Mouse (Mus musculus) forebrain, embryonic 13.5 days (tissue): ENCODE data around the gene Smcr8. TPM values are rescaled to one million over a fixed set of nuclear protein-coding genes. Genes with fewer than 3 reads are reported as not detected.
A peak's percentile ranks its signal among the peaks of the same experiment; 100 is the strongest.

ENCODE experiments used
- ATAC-seq: fragments of 200-750 bp; cut with Nextera tagmentation; 2 replicates; pipeline ENCODE4 v1.8.0; 2017
- H3K27ac ChIP-seq: fragments of 300-500 bp; sonication (generic); 2 replicates; pipeline ENCODE4 v1.5.1; 2015; ENCODE audit warnings: inconsistent platforms, mild to moderate bottlenecking, moderate library complexity
- H3K27me3 ChIP-seq: fragments of 300-500 bp; sonication (generic); 2 replicates; pipeline ENCODE4 v1.6.1; 2015; ENCODE audit warnings: mild to moderate bottlenecking, inconsistent platforms
- H3K36me3 ChIP-seq: fragments of 300-500 bp; sonication (generic); 2 replicates; pipeline ENCODE4 v1.6.1; 2015; ENCODE audit warnings: mild to moderate bottlenecking, inconsistent platforms; ENCODE audit not compliant: poor library complexity, severe bottlenecking
- H3K4me1 ChIP-seq: fragments of 300-500 bp; sonication (generic); 2 replicates; pipeline ENCODE4 v1.6.1; 2015; ENCODE audit warnings: inconsistent platforms
- H3K4me2 ChIP-seq: fragments of 300-500 bp; sonication (generic); 2 replicates; pipeline ENCODE4 v1.6.1; 2015; ENCODE audit warnings: inconsistent platforms, mild to moderate bottlenecking, moderate library complexity
- H3K4me3 ChIP-seq: fragments of 300-500 bp; sonication (generic); 2 replicates; pipeline ENCODE4 v1.5.1; 2015; ENCODE audit warnings: mild to moderate bottlenecking, inconsistent platforms
- H3K9ac ChIP-seq: fragments of 300-500 bp; sonication (generic); 2 replicates; pipeline ENCODE4 v1.6.1; 2015; ENCODE audit warnings: mild to moderate bottlenecking, inconsistent platforms
- H3K9me3 ChIP-seq: fragments of 300-500 bp; sonication (generic); replicated peaks from 2 replicates; pipeline ENCODE4 v1.6.1; 2016; ENCODE audit warnings: inconsistent platforms
- WGBS: fragments of 180-500 bp; shearing (Covaris S2); methylation state at CpG from one replicate; pipeline ENCODE4 v1.1.7; 2015; 5-methylcytosine and 5-hydroxymethylcytosine counted together
- polyA plus RNA-seq: library from polyadenylated mRNA; unstranded; fragments of >200 nt; fragmentation: Nextera tagmentation; extraction: Ambion mirVana; gene quantifications from 2 replicates; pipeline ENCODE4 v1.2.1, GENCODE M21; 2015

The Smcr8 gene
- 5.6 and 6.5 TPM in 2 replicates for polyA plus RNA-seq

- Histone ChIP-seq H3K9ac (peak within 1 kb of the TSS; percentile 80), H3K4me2 (peak within 1 kb of the TSS; percentile 86), H3K27ac (peak within 1 kb of the TSS; percentile 70), H3K4me3 (peak within 1 kb of the TSS; percentile 91), H3K36me3 (peaks cover 26% of the 10 kb centered on the region), H3K4me1 (peaks cover 69% of the 10 kb centered on the region), H3K27me3 (no peaks in the 10 kb centered on the region), H3K9me3 (no peaks in the 10 kb centered on the region)
- ATAC-seq: peak; percentile 99
- WGBS: under 1% methylated on average over 62 of the region's 62 CpGs
These were observed at the start of gene Smcr8, which contains the start of gene Top3a for GRCm38 (mm10) chr11:60776829-60777740. TSS of gene Smcr8 (plus strand) at chr11:60777524. TSS of gene Top3a (minus strand) at chr11:60777365.

GRCm38 (mm10) chr11:60728260-60728761, 49.0 kb upstream of the Smcr8 start, which contains the start of gene Mief2:
TSS of gene Mief2 (plus strand) at chr11:60728398.
- Histone ChIP-seq H3K27ac (peak within 1 kb of the TSS; percentile 88), H3K9ac (peak within 1 kb of the TSS; percentile 86), H3K4me2 (peak within 1 kb of the TSS; percentile 80), H3K27me3 (no peaks in the 10 kb centered on the region), H3K4me1 (peaks cover 32% of the 10 kb centered on the region), H3K4me3 (peak within 1 kb of the TSS; percentile 87), H3K9me3 (no peaks in the 10 kb centered on the region), H3K36me3 (peaks cover 47% of the 10 kb centered on the region)
- under 1% methylated on average over 44 of the region's 44 CpGs for WGBS
- peak; percentile 96 for ATAC-seq

GRCm38 (mm10) chr11:60729217-60729641, 48.1 kb upstream of the Smcr8 start:
- peak overlapping the region; percentile 86 for H3K9ac ChIP-seq
- H3K4me3 ChIP-seq: peak overlapping the region; percentile 87
- peaks cover 44% of the 10 kb centered on the region for H3K36me3 ChIP-seq
- peaks cover 32% of the 10 kb centered on the region for H3K4me1 ChIP-seq
- H3K27ac ChIP-seq: no peak overlapping the region
- no peak for ATAC-seq
- 78% methylated on average over 6 of the region's 6 CpGs for WGBS
- no peaks in the 10 kb centered on the region for H3K27me3 ChIP-seq
- H3K4me2 ChIP-seq: peak overlapping the region; percentile 80
- H3K9me3 ChIP-seq: no peaks in the 10 kb centered on the region

- Histone ChIP-seq H3K27me3 (no peaks in the 10 kb centered on the region), H3K9me3 (no peaks in the 10 kb centered on the region), H3K27ac (no peak overlapping the region), H3K36me3 (peaks cover 35% of the 10 kb centered on the region), H3K4me3 (no peak overlapping the region), H3K9ac (no peak overlapping the region), H3K4me2 (no peak overlapping the region), H3K4me1 (peaks cover 32% of the 10 kb centered on the region)
- 85% methylated on average over 9 of the region's 9 CpGs for WGBS
- no peak for ATAC-seq
These were observed 47.2 kb upstream of the Smcr8 start for GRCm38 (mm10) chr11:60730169-60730568.

GRCm38 (mm10) chr11:60731251-60731650, 46.1 kb upstream of the Smcr8 start:
- H3K27ac ChIP-seq: no peak overlapping the region
- ATAC-seq: no peak
- H3K4me2 ChIP-seq: no peak overlapping the region
- H3K4me1 ChIP-seq: peaks cover 26% of the 10 kb centered on the region
- peaks cover 40% of the 10 kb centered on the region for H3K36me3 ChIP-seq
- no peaks in the 10 kb centered on the region for H3K27me3 ChIP-seq
- no peak overlapping the region for H3K4me3 ChIP-seq
- WGBS: 94% methylated on average over 14 of the region's 14 CpGs
- no peaks in the 10 kb centered on the region for H3K9me3 ChIP-seq
- H3K9ac ChIP-seq: no peak overlapping the region

- WGBS: 75% methylated on average over 2 of the region's 2 CpGs
- H3K9me3 ChIP-seq: no peaks in the 10 kb centered on the region
- peaks cover 50% of the 10 kb centered on the region for H3K36me3 ChIP-seq
These were observed 43.1 kb upstream of the Smcr8 start for GRCm38 (mm10) chr11:60734206-60734605.

GRCm38 (mm10) chr11:60735191-60735590, 42.1 kb upstream of the Smcr8 start:
- no peak overlapping the region for H3K27ac ChIP-seq
- ATAC-seq: no peak
- no peak overlapping the region for H3K4me3 ChIP-seq
- H3K9ac ChIP-seq: no peak overlapping the region
- no peaks in the 10 kb centered on the region for H3K4me1 ChIP-seq
- H3K4me2 ChIP-seq: no peak overlapping the region
- H3K9me3 ChIP-seq: no peaks in the 10 kb centered on the region
- H3K27me3 ChIP-seq: no peaks in the 10 kb centered on the region
- peaks cover 60% of the 10 kb centered on the region for H3K36me3 ChIP-seq
- WGBS: 81% methylated on average over 5 of the region's 5 CpGs

More at GRCm38 (mm10) chr11:60734206-60734605, 43.1 kb upstream of the Smcr8 start:
- Histone ChIP-seq H3K4me3 (no peak overlapping the region), H3K9ac (no peak overlapping the region), H3K27ac (no peak overlapping the region), H3K4me2 (no peak overlapping the region), H3K27me3 (no peaks in the 10 kb centered on the region), H3K4me1 (peaks cover 6% of the 10 kb centered on the region)
- no peak for ATAC-seq

- no peaks in the 10 kb centered on the region for H3K27me3 ChIP-seq
- H3K27ac ChIP-seq: no peak overlapping the region
- peaks cover 61% of the 10 kb centered on the region for H3K36me3 ChIP-seq
- no peaks in the 10 kb centered on the region for H3K4me1 ChIP-seq
- no peak for ATAC-seq
- no peak overlapping the region for H3K9ac ChIP-seq
- 79% methylated on average over 3 of the region's 3 CpGs for WGBS
- H3K4me3 ChIP-seq: no peak overlapping the region
- H3K9me3 ChIP-seq: no peaks in the 10 kb centered on the region
- H3K4me2 ChIP-seq: no peak overlapping the region
These were observed 40.8 kb upstream of the Smcr8 start for GRCm38 (mm10) chr11:60736491-60736890.

GRCm38 (mm10) chr11:60737450-60737849, 39.9 kb upstream of the Smcr8 start:
- no peak overlapping the region for H3K4me2 ChIP-seq
- ATAC-seq: no peak
- no peaks in the 10 kb centered on the region for H3K9me3 ChIP-seq
- no peak overlapping the region for H3K27ac ChIP-seq
- peaks cover 61% of the 10 kb centered on the region for H3K36me3 ChIP-seq
- H3K4me3 ChIP-seq: no peak overlapping the region
- H3K4me1 ChIP-seq: no peaks in the 10 kb centered on the region
- H3K9ac ChIP-seq: no peak overlapping the region
- H3K27me3 ChIP-seq: no peaks in the 10 kb centered on the region

GRCm38 (mm10) chr11:60740321-60740720, 37.0 kb upstream of the Smcr8 start:
- ATAC-seq: no peak

GRCm38 (mm10) chr11:60755570-60755969, 21.8 kb upstream of the Smcr8 start:
- Histone ChIP-seq H3K9ac (no peak overlapping the region), H3K27me3 (no peaks in the 10 kb centered on the region), H3K4me3 (no peak overlapping the region), H3K36me3 (peaks cover 84% of the 10 kb centered on the region), H3K4me2 (no peak overlapping the region), H3K27ac (no peak overlapping the region), H3K9me3 (no peaks in the 10 kb centered on the region), H3K4me1 (no peaks in the 10 kb centered on the region)
- 95% methylated on average over 7 of the region's 7 CpGs for WGBS
- ATAC-seq: no peak

More at GRCm38 (mm10) chr11:60740321-60740720, 37.0 kb upstream of the Smcr8 start:
- no peak overlapping the region for H3K27ac ChIP-seq
- H3K4me3 ChIP-seq: no peak overlapping the region
- H3K9me3 ChIP-seq: no peaks in the 10 kb centered on the region
- no peaks in the 10 kb centered on the region for H3K27me3 ChIP-seq
- H3K4me1 ChIP-seq: no peaks in the 10 kb centered on the region
- H3K36me3 ChIP-seq: peaks cover 75% of the 10 kb centered on the region
- 79% methylated on average over 3 of the region's 3 CpGs for WGBS
- no peak overlapping the region for H3K9ac ChIP-seq
- no peak overlapping the region for H3K4me2 ChIP-seq

GRCm38 (mm10) chr11:60761681-60762080, 15.6 kb upstream of the Smcr8 start:
- Histone ChIP-seq H3K27ac (no peak overlapping the region), H3K9me3 (no peaks in the 10 kb centered on the region; the same call in 1 of the 2 replicates), H3K36me3 (peaks cover 42% of the 10 kb centered on the region), H3K4me2 (no peak overlapping the region), H3K27me3 (no peaks in the 10 kb centered on the region), H3K9ac (no peak overlapping the region), H3K4me1 (no peaks in the 10 kb centered on the region), H3K4me3 (no peak overlapping the region)
- no peak for ATAC-seq
- WGBS: 89% methylated on average over 3 of the region's 3 CpGs
